Mouse (Mus musculus) intestine, postnatal 0 days (tissue): ENCODE data around the gene Rab5c. TPM values are rescaled to one million over a fixed set of nuclear protein-coding genes. Genes with fewer than 3 reads are reported as not detected.

Source experiments
- ATAC-seq: fragments of 200-750 bp; cut with Nextera tagmentation; 2 replicates; pipeline ENCODE4 v1.8.0; 2017; ENCODE audit warnings: mild to moderate bottlenecking, moderate TSS enrichment, moderate library complexity
- H3K27ac ChIP-seq: fragments of 300-500 bp; sonication (generic); 2 replicates; pipeline ENCODE4 v1.5.1; 2014; ENCODE audit warnings: mild to moderate bottlenecking, low read depth, low read length, moderate library complexity
- H3K27me3 ChIP-seq: fragments of 300-500 bp; sonication (generic); replicated peaks from 2 replicates; pipeline ENCODE4 v1.6.1; 2014; ENCODE audit warnings: low read length, mixed read lengths; ENCODE audit not compliant: control insufficient read depth, insufficient read depth
- H3K36me3 ChIP-seq: fragments of 300-500 bp; sonication (generic); 2 replicates; pipeline ENCODE4 v1.6.1; 2014; ENCODE audit warnings: mild to moderate bottlenecking, moderate library complexity; ENCODE audit not compliant: control insufficient read depth, insufficient read depth
- H3K4me1 ChIP-seq: fragments of 300-500 bp; sonication (generic); replicated peaks from 2 replicates; pipeline ENCODE4 v1.6.1; 2014; ENCODE audit warnings: antibody characterized with exemption, low read length, mixed read lengths; ENCODE audit not compliant: control insufficient read depth, insufficient read depth
- H3K4me2 ChIP-seq: fragments of 300-500 bp; sonication (generic); replicated peaks from 2 replicates; pipeline ENCODE4 v1.6.1; 2014; ENCODE audit warnings: low read depth, mild to moderate bottlenecking, moderate library complexity
- H3K4me3 ChIP-seq: fragments of 300-500 bp; sonication (generic); 2 replicates; pipeline ENCODE4 v1.5.1; 2014; ENCODE audit warnings: low read depth, low read length
- H3K9ac ChIP-seq: fragments of 300-500 bp; sonication (generic); 2 replicates; pipeline ENCODE4 v1.6.1; 2014; ENCODE audit warnings: mild to moderate bottlenecking, low read depth, low read length
- H3K9me3 ChIP-seq: fragments of 300-500 bp; sonication (generic); 2 replicates; pipeline ENCODE4 v1.6.1; 2016; ENCODE audit warnings: mixed run types; ENCODE audit not compliant: control insufficient read depth
- CTCF ChIP-seq: sonication (generic); IDR thresholded peaks from 2 replicates; pipeline ENCODE4 v1.5.1; 2016; ENCODE audit warnings: low read depth, mild to moderate bottlenecking, control low read depth, antibody characterized with exemption, moderate library complexity
- WGBS: fragments of 180-500 bp; shearing (Covaris S2); extraction: QIAGEN DNeasy Blood & Tissue Kit; methylation state at CpG from one replicate; pipeline ENCODE4 v1.1.7; 2014; 5-methylcytosine and 5-hydroxymethylcytosine counted together
- polyA plus RNA-seq: library from polyadenylated mRNA; unstranded; fragments of >200 nt; fragmentation: Nextera tagmentation; extraction: Ambion mirVana; gene quantifications from 2 replicates; pipeline ENCODE4 v1.2.1, GENCODE M21; 2015

Rab5c gene
- polyA plus RNA-seq, 1 experiment from 2014 or later = 62.2 TPM

GRCm38 (mm10) chr11:100710977-100711376, 27.0 kb downstream of the Rab5c start:
- TF ChIP-seq CTCF = no peak
- WGBS = 69% methylated on average over 4 of the region's 4 CpGs
- no peak overlapping the region for H3K9ac ChIP-seq
- 0 out of 2 replicates have a peak overlapping the region, but pooled peaks have one; percentile 98 for H3K4me2 ChIP-seq
- H3K27ac ChIP-seq = no peak overlapping the region
- no peaks in the 10 kb centered on the region for H3K27me3 ChIP-seq
- H3K9me3 ChIP-seq = no peaks in the 10 kb centered on the region
- 0 out of 2 replicates have a peak, but pooled peaks cover 5% of the 10 kb centered on the region for H3K4me1 ChIP-seq
- peaks cover 49% of the 10 kb centered on the region for H3K36me3 ChIP-seq
- no peak for ATAC-seq
- H3K4me3 ChIP-seq = no peak overlapping the region

- no peaks in the 10 kb centered on the region for H3K9me3 ChIP-seq
- peaks cover 49% of the 10 kb centered on the region for H3K36me3 ChIP-seq
- H3K9ac ChIP-seq = no peak overlapping the region
- 90% methylated on average over 15 of the region's 15 CpGs for WGBS
- no peak for ATAC-seq
- H3K4me1 ChIP-seq = 0 out of 2 replicates have a peak, but pooled peaks cover 5% of the 10 kb centered on the region
- H3K27ac ChIP-seq = no peak overlapping the region
- no peak for TF ChIP-seq CTCF
- no peak overlapping the region for H3K4me3 ChIP-seq
- no peaks in the 10 kb centered on the region for H3K27me3 ChIP-seq
- no peak overlapping the region for H3K4me2 ChIP-seq
Observed at GRCm38 (mm10) chr11:100710528-100710927, 27.5 kb downstream of the Rab5c start.

- H3K36me3 ChIP-seq = peaks cover 51% of the 10 kb centered on the region
- no peaks in the 10 kb centered on the region for H3K27me3 ChIP-seq
- 95% methylated on average over 9 of the region's 9 CpGs for WGBS
Observed at GRCm38 (mm10) chr11:100709201-100709810, 28.7 kb downstream of the Rab5c start.

GRCm38 (mm10) chr11:100705095-100705747, 32.8 kb downstream of the Rab5c start:
- Histone ChIP-seq H3K9me3 (no peaks in the 10 kb centered on the region), H3K9ac (no peak overlapping the region), H3K27ac (no peak overlapping the region), H3K4me1 (0 out of 2 replicates have a peak, but pooled peaks cover 4% of the 10 kb centered on the region), H3K4me2 (no peak overlapping the region), H3K36me3 (peaks cover 47% of the 10 kb centered on the region), H3K4me3 (no peak overlapping the region), H3K27me3 (no peaks in the 10 kb centered on the region)
- no peak for TF ChIP-seq CTCF
- 93% methylated on average over 23 of the region's 23 CpGs for WGBS
- no peak for ATAC-seq

More at GRCm38 (mm10) chr11:100709201-100709810, 28.7 kb downstream of the Rab5c start:
- H3K9ac ChIP-seq = no peak overlapping the region
- H3K4me3 ChIP-seq = no peak overlapping the region
- no peaks in the 10 kb centered on the region for H3K9me3 ChIP-seq
- H3K27ac ChIP-seq = no peak overlapping the region
- no peak overlapping the region for H3K4me2 ChIP-seq
- H3K4me1 ChIP-seq = 0 out of 2 replicates have a peak, but pooled peaks cover 5% of the 10 kb centered on the region
- TF ChIP-seq CTCF = no peak
- no peak for ATAC-seq

GRCm38 (mm10) chr11:100703851-100704531, 34.0 kb downstream of the Rab5c start, which contains the start of gene Dhx58:
TSS of gene Dhx58 (minus strand) at chr11:100704271.
- Histone ChIP-seq H3K4me2 (peak within 1 kb of the TSS; percentile 67), H3K4me3 (peak within 1 kb of the TSS; percentile 30), H3K36me3 (peaks cover 40% of the 10 kb centered on the region), H3K4me1 (0 out of 2 replicates have a peak, but pooled peaks cover 4% of the 10 kb centered on the region), H3K9me3 (no peaks in the 10 kb centered on the region), H3K9ac (peak within 1 kb of the TSS; percentile 43; the same call in 1 of the 2 replicates), H3K27me3 (no peaks in the 10 kb centered on the region), H3K27ac (no peak within 1 kb of the TSS; the same call in 1 of the 2 replicates)
- 54% methylated on average over 7 of the region's 7 CpGs for whole genome bisulfite sequencing
- ATAC-seq = no peak
- no peak for TF ChIP-seq CTCF

DNA sequence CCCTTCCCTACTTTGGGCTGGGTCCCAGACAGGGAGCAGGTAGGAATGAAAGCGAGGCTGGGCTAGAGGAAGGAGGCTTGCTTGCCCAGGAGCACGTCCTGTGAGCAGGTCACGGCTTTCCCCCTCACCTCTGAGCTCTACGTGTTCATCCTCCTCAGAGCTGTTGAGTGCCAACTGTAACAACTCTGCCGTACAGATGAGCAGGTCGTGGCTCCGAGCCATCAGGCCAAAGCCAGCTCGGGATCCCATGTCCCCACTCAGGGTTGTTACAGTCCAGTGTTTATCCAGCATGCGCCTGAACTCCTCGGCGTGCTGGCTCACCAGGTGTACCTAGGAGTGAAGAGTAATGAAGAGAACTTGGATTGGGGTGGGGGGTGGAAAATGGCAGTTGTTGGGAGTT, 34.6 kb downstream of the Rab5c start:
- H3K27ac ChIP-seq = no peak overlapping the region
- ATAC-seq = no peak
- H3K4me1 ChIP-seq = 0 out of 2 replicates have a peak, but pooled peaks cover 4% of the 10 kb centered on the region
- H3K9me3 ChIP-seq = no peaks in the 10 kb centered on the region
- peak overlapping the region; percentile 30 for H3K4me3 ChIP-seq
- peak overlapping the region; percentile 67 for H3K4me2 ChIP-seq
- H3K36me3 ChIP-seq = peaks cover 34% of the 10 kb centered on the region
- TF ChIP-seq CTCF = no peak
- H3K9ac ChIP-seq = peak overlapping the region; percentile 43; the same call in 1 of the 2 replicates
- 73% methylated on average over 11 of the region's 11 CpGs for WGBS
- H3K27me3 ChIP-seq = no peaks in the 10 kb centered on the region
